Mouse (Mus musculus) stomach, embryonic 15.5 days (tissue): ENCODE data around the gene Gm13030. TPM values are rescaled to one million over a fixed set of nuclear protein-coding genes. Genes with fewer than 3 reads are reported as not detected.
"Not testable (repeated sequence)": the region's sequence is repeated elsewhere in the genome, so short reads cannot be mapped to it uniquely, and the experiment has no call there.

Experiments
- ATAC-seq: fragments of 200-750 bp; cut with Nextera tagmentation; 2 replicates; pipeline ENCODE4 v1.8.0; 2017; ENCODE audit warnings: low read depth, moderate number of reproducible peaks, moderate TSS enrichment; ENCODE audit not compliant: insufficient read depth, low FRiP score
- H3K27ac ChIP-seq: fragments of 300-500 bp; sonication (generic); 2 replicates; pipeline ENCODE4 v1.5.1; 2015; ENCODE audit warnings: mild to moderate bottlenecking, inconsistent platforms
- H3K27me3 ChIP-seq: fragments of 300-500 bp; sonication (generic); replicated peaks from 2 replicates; pipeline ENCODE4 v1.6.1; 2015; ENCODE audit warnings: inconsistent platforms
- H3K36me3 ChIP-seq: fragments of 300-500 bp; sonication (generic); 2 replicates; pipeline ENCODE4 v1.6.1; 2015; ENCODE audit warnings: inconsistent platforms
- H3K4me1 ChIP-seq: fragments of 300-500 bp; sonication (generic); 2 replicates; pipeline ENCODE4 v1.6.1; 2015; ENCODE audit warnings: inconsistent platforms
- H3K4me2 ChIP-seq: fragments of 300-500 bp; sonication (generic); 2 replicates; pipeline ENCODE4 v1.6.1; 2015; ENCODE audit warnings: mild to moderate bottlenecking, inconsistent platforms
- H3K4me3 ChIP-seq: fragments of 300-500 bp; sonication (generic); replicated peaks from 2 replicates; pipeline ENCODE4 v1.5.1; 2015; ENCODE audit warnings: inconsistent platforms
- H3K9ac ChIP-seq: fragments of 300-500 bp; sonication (generic); 2 replicates; pipeline ENCODE4 v1.6.1; 2015; ENCODE audit warnings: inconsistent platforms
- H3K9me3 ChIP-seq: fragments of 300-500 bp; sonication (generic); 2 replicates; pipeline ENCODE4 v1.6.1; 2016; ENCODE audit warnings: inconsistent platforms
- WGBS: fragments of 180-500 bp; shearing (Covaris S2); methylation state at CpG from one replicate; pipeline ENCODE4 v1.1.7; 2015; 5-methylcytosine and 5-hydroxymethylcytosine counted together
- polyA plus RNA-seq: library from polyadenylated mRNA; unstranded; fragments of >200 nt; fragmentation: Nextera tagmentation; extraction: Ambion mirVana; gene quantifications from 2 replicates; pipeline ENCODE4 v1.2.1, GENCODE M21; 2015

The Gm13030 gene
- polyA plus RNA-seq, 1 experiment from 2014 or later: not detected

GRCm38 (mm10) chr4:138839806-138840205, 34.0 kb downstream of the Gm13030 start:
- no peak for ATAC-seq
- Histone ChIP-seq H3K36me3 (no peaks in the 10 kb centered on the region), H3K9me3 (no peaks in the 10 kb centered on the region), H3K4me1 (no peaks in the 10 kb centered on the region), H3K27ac (no peak overlapping the region), H3K27me3 (no peaks in the 10 kb centered on the region), H3K9ac (no peak overlapping the region), H3K4me2 (no peak overlapping the region), H3K4me3 (no peak overlapping the region)
- WGBS: 76% methylated on average over 6 of the region's 6 CpGs

- no peak overlapping the region for H3K9ac ChIP-seq
- H3K4me1 ChIP-seq: peaks cover 10% of the 10 kb centered on the region
- WGBS: 57% methylated on average over 11 of the region's 11 CpGs
- H3K27ac ChIP-seq: no peak overlapping the region
- no peak overlapping the region for H3K4me3 ChIP-seq
- no peaks in the 10 kb centered on the region for H3K9me3 ChIP-seq
- no peaks in the 10 kb centered on the region for H3K27me3 ChIP-seq
- no peak overlapping the region for H3K4me2 ChIP-seq
- no peak for ATAC-seq
- no peaks in the 10 kb centered on the region for H3K36me3 ChIP-seq
Observed at GRCm38 (mm10) chr4:138827147-138827546, 46.6 kb downstream of the Gm13030 start.

- WGBS: 14% methylated on average over 18 of the region's 18 CpGs
- H3K27ac ChIP-seq: peak overlapping the region; percentile 41
Observed at GRCm38 (mm10) chr4:138825751-138826567, 47.8 kb downstream of the Gm13030 start.

GRCm38 (mm10) chr4:138824660-138825059, 49.1 kb downstream of the Gm13030 start:
- no peak overlapping the region for H3K27ac ChIP-seq
- no peak overlapping the region for H3K9ac ChIP-seq
- no peaks in the 10 kb centered on the region for H3K36me3 ChIP-seq
- no peak overlapping the region for H3K4me3 ChIP-seq
- H3K4me2 ChIP-seq: no peak overlapping the region
- H3K9me3 ChIP-seq: no peaks in the 10 kb centered on the region
- WGBS: 86% methylated on average over 2 of the region's 2 CpGs
- ATAC-seq: no peak
- H3K4me1 ChIP-seq: peaks cover 10% of the 10 kb centered on the region
- H3K27me3 ChIP-seq: no peaks in the 10 kb centered on the region

More at GRCm38 (mm10) chr4:138825751-138826567, 47.8 kb downstream of the Gm13030 start:
- H3K9me3 ChIP-seq: no peaks in the 10 kb centered on the region
- ATAC-seq: peak; percentile 53
- no peak overlapping the region for H3K4me3 ChIP-seq
- H3K36me3 ChIP-seq: no peaks in the 10 kb centered on the region
- peak overlapping the region; percentile 24 for H3K4me2 ChIP-seq
- H3K27me3 ChIP-seq: no peaks in the 10 kb centered on the region
- no peak overlapping the region for H3K9ac ChIP-seq
- peaks cover 10% of the 10 kb centered on the region for H3K4me1 ChIP-seq

GRCm38 (mm10) chr4:138824161-138824560, 49.6 kb downstream of the Gm13030 start:
- WGBS: 72% methylated on average over 2 of the region's 2 CpGs
- not testable (repeated sequence) for H3K9me3 ChIP-seq, H3K4me1 ChIP-seq, H3K4me2 ChIP-seq, H3K4me3 ChIP-seq, H3K27ac ChIP-seq, H3K27me3 ChIP-seq, ATAC-seq, H3K9ac ChIP-seq, H3K36me3 ChIP-seq

- Histone ChIP-seq H3K36me3 (no peaks in the 10 kb centered on the region), H3K4me3 (no peak overlapping the region), H3K27ac (no peak overlapping the region), H3K9ac (no peak overlapping the region), H3K27me3 (no peaks in the 10 kb centered on the region), H3K9me3 (no peaks in the 10 kb centered on the region), H3K4me1 (peaks cover 6% of the 10 kb centered on the region; the same call in 1 of the 2 replicates), H3K4me2 (no peak overlapping the region)
- no peak for ATAC-seq
- 86% methylated on average over 2 of the region's 2 CpGs for WGBS
Observed at GRCm38 (mm10) chr4:138821036-138821435, 52.7 kb downstream of the Gm13030 start.

Other genes starting within 250 kb of the Gm13030 start
- 0.32 and 0.37 TPM in 2 replicates for gene Vwa5b1, start 238.1 kb downstream of the Gm13030 start, polyA plus RNA-seq
- gene Pla2g2c, start 149.2 kb downstream of the Gm13030 start, polyA plus RNA-seq: 0.18 and 0.39 TPM in 2 replicates
- 1.3 and 1.6 TPM in 2 replicates for gene Ubxn10, start 136.8 kb downstream of the Gm13030 start, polyA plus RNA-seq
- gene Pla2g2f, start 116.3 kb downstream of the Gm13030 start, polyA plus RNA-seq: 1.3 and 1.5 TPM in 2 replicates
- gene Pla2g2d, start 98.2 kb downstream of the Gm13030 start, polyA plus RNA-seq: 0.62 and 1.1 TPM in 2 replicates
- 0.18 and 0.32 TPM in 2 replicates for gene Pla2g5, start 10.5 kb downstream of the Gm13030 start, polyA plus RNA-seq
- not detected in 2 replicates for gene Pla2g2e, start 4.0 kb upstream of the Gm13030 start, polyA plus RNA-seq
- gene Otud3, start 40.0 kb upstream of the Gm13030 start, polyA plus RNA-seq: 6.8 and 8.1 TPM in 2 replicates
- 22.7 and 26.1 TPM in 2 replicates for gene Rnf186, start 93.1 kb upstream of the Gm13030 start, polyA plus RNA-seq
- gene Tmco4, start 98.9 kb upstream of the Gm13030 start, polyA plus RNA-seq: 9.2 and 9.4 TPM in 2 replicates
- gene Htr6, start 201.6 kb upstream of the Gm13030 start, polyA plus RNA-seq: 0.14 TPM in 1 of 2 replicates, not detected in the other
- gene Nbl1, start 219.0 kb upstream of the Gm13030 start, polyA plus RNA-seq: 55.6 and 64.6 TPM in 2 replicates